Mouse (Mus musculus): ENCODE data around the gene Tha1. TPM values are rescaled to one million over a fixed set of nuclear protein-coding genes. Genes with fewer than 3 reads are reported as not detected.

Gene Tha1
- total RNA-seq (2021) = 1 to 10 TPM; 4.7 to 6.1 TPM
- long read RNA-seq, experiment 1, partial matches to known transcripts = 1 of 2 reads
- long read RNA-seq, experiment 1, other reads (novel, unspliced or antisense) = 0 of 2 reads
- long read RNA-seq, experiment 2, partial matches to known transcripts = 0 of 7 reads
- long read RNA-seq, experiment 2, other reads (novel, unspliced or antisense) = 3 of 7 reads

DNA sequence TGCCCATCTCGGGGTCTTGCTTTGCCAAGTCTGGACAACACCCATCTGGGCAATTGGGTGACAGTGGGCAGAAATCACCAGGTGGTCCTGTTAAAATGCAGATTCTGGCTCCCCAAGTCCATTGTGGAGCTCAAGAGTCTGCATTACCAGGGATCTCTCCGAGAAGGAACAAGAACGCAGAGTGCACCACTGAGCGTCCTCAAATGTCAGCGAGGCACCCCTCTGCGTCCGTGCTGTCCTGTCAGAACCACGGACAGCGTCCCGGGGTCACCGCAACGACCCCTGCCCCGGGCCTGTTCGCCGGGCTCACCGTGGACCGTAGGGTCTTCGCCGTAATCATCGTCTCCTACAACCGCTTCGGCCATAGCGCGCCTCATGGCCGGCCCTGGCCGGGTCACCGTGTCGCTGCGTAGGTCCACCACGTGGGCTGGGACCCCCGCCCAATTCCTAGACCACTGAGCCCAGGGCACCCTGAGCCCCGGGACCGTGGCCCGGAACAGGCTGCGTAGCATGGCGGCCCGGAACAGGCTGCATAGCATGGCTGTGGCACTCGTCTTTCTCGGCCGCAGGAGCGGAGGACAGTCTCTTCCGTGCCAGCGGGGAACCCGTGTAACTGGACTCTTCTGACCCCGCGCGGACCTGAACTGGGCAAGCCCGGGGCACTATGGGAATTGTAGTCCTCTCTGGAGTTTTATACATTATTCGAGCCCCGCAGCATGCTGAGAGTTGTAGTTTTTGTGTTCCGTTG, at the start of gene Tha1:
Gene Tha1, minus strand, starts transcription at position 621 of the 748 bp plus-strand sequence.
- peak; percentile 80 for DNase-seq

DNA sequence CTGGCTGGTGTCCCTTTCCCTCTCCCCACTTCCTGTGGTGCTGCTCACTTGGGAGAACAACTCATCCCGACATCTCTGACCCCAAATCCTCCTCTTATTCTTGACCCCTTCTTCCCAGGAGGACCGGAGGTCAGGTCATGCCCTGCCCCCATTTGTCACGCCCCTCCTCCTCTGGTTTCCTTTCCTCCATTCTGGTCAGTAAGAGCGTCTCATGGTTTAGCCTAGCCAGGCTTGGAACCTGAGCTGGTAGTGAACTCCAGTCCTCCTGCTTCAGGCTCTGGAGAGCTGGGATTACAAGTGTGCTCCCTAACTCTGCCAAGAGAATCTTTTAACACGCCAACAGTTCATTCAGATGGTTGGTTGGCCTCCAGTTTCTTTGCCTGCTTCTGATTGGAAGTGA, 45.9 kb upstream of the Tha1 start:
- no peak for DNase-seq

DNA sequence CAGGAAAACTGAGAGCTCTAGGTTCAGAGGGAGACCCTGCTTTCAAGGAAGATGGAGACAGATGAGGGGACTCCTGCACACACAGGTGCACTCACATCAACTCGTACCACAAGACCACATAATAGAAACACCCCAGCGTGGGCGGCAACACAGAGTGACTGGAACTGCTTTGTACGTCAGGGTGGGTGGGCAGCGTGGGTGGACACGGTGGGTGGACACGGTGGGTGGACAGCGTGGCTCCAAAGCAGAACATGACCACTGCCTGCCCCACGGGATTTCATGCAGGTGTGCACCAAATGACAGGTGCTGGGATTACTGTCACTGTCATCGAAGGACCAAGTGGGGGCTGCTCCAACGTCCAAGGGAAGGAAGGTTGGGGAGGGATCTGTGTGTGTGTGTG, 45.3 kb upstream of the Tha1 start:
- no peak for DNase-seq

DNA sequence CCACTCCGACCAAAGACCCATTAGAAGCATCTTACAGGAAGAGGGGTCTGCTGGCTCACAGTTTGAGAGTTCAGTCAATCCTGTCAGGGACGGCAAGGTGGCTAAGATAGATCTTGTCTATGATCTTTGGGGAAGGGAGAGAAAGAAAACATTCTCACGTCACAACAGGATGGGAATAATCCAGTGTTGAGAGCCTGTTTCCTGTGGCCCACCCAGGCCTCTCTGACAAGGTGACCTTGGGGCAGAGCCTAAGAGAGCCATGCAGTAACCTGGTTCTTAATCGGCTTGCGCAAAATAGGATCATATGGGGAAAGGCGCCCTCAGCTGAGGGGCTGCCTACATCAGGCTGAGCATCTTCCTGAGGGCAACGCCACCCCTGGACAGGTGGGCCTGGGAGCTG, 42.6 kb upstream of the Tha1 start:
- DNase-seq = no peak

DNA sequence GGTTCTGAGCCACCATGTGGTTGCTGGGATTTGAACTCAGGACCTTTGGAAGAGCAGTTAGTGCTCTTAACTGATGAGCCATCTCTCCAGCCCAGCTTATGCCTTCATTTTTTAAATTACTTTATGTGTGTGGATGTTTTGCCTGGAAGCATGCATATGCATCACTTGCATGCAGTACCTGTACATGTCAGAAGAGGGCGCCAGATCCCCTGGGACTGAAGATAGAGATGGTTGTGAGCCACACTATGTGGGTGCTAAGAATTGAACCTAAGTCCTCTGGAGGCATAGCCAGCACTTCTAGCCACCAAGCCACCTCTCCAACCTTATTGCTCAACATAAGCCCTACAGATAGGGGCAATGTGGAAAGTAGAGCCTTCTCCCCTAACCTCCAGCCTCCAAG, 42.1 kb upstream of the Tha1 start:
- DNase-seq = no peak

DNA sequence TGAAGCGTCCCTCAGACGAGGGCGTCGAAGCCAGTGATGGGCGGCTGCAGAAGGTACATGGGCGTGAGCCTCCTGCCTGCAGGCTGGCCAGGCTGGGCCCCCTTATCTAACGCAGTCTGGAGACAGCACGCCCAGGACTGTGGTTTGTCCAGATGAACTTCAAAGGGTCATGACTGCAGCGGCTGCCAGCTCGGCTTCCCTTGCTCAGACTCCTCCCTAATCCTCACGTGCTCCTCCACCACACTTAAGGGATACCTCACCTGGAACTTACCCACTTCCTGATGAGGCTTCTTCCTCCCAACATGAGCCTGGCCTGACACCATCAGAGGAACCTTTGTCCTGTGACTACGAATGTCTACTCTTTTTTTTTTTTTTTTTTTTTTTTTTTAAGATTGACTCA, 41.2 kb upstream of the Tha1 start:
- no peak for DNase-seq

DNA sequence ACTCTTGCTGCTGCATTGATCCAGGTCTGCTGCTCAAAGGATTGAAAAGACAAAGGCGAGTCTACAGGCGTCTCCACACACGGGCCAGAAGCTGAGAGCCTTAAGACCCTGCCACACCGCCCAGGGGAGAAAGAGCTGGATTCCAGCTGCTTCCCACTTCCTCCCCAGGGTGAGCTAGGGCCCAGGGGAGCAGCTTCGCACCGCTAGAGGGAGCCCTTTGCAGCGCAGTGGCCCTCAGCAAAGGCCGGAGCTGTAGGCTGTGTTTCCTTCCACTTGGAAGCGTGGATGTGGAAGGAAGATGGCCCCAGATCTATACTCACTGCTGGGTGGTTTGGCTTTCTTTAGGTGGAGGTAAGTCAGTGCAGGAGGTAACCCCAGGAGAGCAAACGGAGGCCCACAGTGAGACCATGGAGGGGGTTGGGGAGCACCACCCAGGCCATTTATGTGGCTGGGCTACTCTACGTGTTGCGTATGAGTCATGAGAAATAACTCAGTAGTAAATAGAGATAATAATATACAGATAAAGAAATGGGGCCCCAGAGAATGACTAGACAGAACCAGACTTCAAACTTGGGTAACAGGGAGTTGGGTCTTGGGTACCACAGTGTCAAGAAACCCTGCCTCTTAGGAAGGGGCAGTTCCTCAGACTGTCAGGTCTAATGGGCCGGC, 39.5 kb upstream of the Tha1 start:
- DNase-seq = peak; percentile 76

DNA sequence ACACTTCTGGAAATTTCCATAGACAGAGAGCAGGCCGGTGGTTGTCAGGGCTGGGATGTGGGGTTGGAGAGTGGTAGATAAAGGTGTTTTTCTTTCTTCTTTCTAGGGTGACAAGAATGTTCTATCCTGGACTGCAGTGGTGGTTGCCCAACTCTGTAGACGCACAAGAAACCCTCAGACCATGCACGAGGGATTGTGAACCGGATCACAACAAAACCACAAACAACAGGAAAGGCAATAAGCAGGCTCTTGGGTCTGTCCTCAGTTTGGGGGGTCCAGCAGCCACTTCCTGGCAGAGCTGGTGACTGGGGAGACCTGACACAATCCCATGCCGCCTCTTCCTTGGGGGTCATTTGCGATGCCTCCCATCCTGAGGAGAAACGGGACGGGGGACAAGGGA, 36.1 kb upstream of the Tha1 start:
- DNase-seq = no peak

DNA sequence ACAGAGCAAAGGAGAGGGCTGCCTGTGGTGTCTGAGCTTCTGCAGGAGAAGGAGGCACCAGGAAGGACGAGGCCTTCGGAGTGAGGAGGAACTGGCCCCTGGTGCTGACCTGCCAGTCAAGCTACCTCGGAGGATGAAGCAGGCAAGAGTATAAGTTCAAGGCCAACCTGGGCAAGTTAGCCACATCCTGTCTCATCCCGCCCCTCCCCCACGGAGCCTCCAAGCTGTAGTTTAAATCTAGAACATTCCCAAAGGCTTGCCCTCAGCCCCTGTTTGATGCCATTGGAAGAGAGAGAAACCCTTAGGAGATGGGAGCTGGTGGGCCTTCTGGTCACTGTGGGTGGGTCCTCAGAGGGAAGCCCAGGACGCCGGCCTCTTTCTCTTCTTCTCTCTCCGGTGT, 31.2 kb upstream of the Tha1 start:
- DNase-seq = no peak

DNA sequence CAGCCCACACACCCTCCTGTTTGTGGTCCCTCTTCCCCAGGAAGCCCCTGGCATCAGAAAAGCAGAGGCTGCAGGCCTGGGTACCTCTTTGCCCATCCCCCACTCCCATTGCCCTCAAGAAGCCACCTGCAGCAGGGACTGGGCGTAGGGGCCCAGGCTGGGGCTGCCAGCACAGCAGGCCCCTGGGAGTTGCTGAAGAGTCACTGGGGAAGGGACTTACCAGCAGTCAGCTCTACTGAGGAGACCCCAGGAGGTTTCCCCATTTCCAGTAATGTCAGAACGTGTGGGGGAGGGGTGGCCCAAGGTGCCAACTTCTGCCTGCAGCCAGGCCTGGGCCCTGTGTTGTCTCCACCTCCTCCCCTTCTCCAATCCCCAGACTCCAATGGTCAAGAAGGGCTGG, 29.0 kb upstream of the Tha1 start:
- no peak for DNase-seq

DNA sequence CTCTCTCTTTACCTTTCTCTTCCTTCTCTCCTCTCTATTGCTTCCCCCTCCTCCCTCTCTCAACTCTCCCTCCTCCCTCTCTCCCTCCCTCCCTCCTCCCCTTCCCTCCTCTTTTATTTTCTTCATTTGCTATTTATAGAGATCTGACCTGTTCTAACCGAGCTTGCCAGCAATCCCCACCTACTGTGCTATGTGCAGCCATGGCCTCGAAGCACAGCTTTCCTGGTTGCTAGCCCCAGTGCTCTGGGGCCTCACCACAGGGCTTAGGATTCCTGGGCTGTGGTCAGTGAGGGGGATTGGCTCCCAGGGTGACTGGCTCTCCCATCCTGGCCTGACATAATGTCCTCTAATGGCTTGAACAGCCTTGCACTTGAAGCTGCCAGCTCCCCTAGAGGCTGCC, 23.3 kb upstream of the Tha1 start:
- no peak for DNase-seq

DNA sequence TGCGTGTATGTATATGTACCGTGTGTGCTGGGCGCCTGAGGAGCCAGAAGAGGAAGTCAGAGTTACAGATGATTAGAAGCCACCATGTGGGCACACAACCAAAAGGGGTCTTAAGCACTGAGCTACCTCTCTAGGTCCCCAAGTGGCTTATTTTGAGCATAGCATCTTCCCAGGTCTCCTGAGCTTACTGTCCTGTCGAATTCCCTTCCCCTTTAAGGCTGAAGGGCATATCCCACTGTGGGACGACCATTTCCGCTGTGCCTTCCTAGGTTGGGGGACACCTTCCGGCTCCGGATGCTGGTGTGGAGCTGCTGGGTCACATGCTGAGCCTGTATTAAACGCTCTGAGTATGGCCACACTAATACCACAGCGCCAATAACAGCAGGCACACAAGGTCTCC, 21.4 kb upstream of the Tha1 start:
- no peak for DNase-seq

DNA sequence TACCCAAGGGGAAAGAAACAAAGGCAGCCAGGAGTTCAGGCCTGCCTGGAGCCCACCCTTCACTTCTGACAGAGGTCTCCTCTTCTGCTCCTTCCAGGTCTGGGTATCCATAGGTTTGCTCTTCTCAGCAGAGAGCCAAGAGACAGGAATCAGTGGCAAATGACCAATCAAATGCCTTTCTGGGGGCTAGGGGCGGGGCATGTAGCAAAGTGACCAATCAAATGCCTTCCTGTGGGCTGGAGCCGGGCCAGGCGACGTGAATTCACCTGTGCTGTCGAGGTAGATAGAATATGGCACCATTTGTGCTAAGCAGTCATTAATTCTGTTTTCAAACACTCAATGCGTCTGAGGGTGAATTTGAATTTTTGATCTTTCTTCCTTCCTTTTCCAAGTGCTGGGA, 18.9 kb upstream of the Tha1 start:
- DNase-seq = no peak

DNA sequence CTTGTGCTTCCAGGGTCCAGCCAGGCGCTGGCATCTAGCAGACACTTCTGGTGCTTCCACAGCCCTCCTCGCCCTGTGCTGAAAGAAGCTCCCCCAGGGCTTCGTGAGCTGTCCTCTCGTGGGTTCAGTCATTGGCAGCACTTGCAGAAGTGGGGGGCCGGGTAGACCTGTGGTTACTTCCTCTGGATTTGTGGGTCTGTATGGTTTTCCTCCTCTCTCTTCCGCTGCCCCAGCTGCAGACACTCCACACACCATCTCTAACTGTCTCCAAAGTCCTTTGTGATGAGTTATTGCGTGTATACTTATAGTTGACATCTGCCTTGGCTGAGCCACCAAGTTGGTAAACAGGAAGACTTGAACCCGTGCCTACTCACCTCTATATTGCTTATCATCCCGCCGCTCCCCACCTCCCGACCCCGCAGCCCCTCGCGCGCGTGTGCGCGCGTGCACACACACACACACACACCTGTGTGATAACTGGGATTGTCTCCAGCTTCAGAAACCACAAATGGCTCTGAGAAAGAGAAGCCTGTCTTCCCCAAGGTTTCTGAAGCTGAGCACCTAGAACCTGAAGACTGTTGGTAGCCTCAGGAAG, 18.4 kb upstream of the Tha1 start:
- DNase-seq = no peak

DNA sequence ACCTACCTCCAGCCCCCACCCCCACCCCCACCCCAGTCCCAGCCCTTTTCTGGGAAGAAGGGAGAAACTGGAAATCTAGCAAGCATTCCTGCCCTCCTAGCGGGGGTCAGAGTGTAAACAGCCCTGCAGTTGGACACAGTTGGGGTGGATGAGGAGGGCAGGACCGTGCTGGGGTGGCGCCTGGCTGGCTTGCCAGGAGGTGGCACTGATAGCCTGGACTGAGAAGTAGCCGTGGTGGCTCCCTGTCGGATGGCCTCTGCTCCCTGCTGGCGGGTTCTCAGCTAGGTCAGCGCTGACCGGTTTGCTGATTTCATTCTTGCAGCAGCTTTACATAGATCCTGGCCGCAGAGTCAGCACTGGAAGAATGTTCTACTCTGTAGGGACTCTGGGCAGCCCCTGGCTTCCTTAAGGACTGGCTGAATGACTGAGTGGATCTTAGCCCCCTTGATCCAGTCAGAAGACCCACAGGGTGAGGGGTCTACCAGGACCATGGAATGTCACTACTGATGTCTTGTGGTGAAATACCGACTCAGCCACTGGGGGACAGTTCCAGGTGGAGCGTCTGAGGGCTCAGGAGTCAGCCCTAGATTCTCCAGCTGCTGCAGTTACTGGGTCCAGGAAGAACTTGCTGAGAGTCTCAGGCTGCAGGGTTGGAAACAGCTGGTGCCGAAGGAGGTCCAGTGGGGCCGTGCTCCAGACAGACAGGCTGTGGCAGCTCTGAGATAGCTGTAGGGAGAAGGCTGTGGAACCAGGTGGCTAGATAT, 17.4 kb upstream of the Tha1 start:
- peak; percentile 65 for DNase-seq

DNA sequence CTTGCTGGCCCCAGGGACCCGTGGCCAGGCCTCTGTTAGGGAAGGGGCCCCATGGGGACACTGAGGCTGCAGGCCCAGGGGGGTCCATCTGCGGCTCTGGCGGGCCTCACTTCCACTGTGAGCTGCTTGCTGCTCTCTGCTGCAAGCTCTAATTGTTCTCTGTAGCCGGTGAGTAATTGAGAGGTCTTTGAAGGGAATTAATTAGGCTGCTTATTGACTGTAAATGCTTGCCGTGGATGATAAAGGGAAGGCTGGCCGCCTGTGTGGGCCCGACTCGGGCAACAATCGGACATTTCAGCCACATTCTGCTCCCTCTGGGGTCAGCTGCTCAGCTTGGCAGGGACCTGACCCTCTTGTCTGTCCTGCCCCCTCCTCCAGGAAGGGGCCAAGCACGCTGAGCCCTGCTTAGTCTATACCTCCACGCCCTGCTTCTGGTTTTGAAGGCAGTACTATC, 16.6 kb upstream of the Tha1 start:
- DNase-seq = no peak

DNA sequence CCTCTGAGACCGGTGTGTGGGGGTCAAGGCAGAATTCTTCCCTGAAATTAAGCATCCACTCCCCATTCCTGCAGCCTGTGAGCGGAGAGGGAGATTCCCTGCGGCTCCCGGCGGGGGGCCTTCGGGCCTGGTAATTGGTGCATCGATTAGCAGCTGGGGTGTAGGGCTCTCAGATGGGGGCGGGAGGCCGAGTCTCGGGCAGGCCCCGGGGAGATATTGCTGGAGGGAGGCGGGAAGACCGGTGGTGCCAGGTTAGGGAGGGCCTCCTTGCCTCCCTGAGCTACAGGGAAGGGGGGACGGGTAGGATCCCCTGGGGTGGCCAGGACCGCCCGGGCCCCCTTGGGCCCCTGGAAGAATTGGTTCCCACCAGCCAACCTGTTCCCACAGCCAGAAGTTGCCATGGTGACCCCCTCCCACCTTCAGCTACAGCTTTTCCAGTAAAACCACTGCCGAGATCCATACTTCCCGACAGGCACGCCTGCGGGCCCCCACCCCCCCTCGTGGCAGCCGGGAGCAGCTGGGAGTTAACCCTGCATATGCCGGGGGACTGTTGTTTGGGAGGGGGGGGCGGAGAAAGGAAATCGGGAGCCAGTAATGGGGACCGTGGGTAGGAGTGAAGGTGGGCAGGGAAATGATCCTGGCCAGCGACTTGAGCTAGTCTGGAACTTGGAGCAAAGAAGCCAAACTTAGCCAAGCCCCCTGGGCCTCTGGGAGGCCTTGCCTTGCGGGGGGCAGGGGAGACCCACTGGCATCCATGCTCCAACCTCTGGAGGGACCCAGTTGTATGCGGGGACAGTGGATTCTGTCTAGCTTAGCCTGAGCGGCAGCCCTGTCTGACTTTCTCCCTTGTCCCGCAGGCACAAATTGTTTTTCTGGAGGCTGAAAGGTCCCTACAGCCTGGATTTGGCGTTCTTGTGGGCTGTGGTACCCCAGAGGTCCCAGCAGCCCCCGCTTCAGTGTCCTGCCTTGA, 15.9 kb upstream of the Tha1 start:
- DNase-seq = no peak

DNA sequence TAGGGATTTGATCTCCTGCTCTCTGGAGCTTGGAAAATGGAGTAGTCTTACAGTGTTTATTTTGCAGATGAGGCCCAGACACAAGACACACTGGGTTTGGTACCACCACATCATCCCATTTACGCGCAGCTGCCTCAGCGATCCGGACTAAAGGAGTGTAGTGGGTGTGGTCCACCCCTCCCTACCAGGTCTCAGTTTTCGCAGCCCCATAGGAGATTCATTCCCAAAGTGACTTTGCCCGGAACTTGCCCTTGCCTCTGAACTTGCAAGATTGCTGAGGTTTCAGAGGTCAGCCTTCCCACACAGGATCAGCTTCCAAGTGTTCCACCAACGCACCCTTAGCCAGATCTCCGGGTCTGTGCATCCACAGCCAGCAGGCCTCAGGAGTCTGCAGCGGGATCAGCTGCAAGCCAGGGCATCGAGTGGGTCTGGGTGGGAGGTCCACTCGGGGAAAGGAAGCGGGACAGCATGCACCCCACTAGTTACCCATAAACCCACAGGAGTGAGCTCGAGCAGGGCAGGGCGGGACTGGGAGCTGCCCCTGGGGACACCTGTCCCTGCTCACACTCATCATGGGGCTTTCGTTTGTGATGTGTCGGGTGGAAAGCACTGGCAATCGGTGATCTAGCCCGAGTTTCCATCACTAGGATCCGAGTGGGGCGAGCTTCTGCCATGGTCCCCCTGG, 15.0 kb upstream of the Tha1 start:
- DNase-seq = no peak

DNA sequence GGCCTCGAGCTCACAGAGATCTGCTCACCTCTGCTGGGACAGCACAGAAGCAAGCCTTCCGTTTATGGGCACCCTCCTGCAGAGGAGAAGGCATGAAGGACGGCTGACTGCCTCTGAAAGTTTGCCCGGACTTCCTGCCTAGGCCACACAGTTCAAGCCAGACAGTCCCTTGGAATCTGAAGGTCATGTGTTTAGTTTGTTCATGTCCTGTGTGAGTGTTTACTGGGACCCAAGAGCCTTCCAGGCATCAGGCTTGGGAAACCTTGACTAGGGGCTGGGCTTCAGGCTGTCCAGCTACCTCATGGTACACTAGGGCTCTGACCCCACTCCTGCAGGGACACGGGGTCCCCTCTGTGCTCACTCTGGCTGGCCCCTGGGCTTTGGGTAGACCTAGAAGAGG, 12.7 kb upstream of the Tha1 start:
- DNase-seq = no peak

DNA sequence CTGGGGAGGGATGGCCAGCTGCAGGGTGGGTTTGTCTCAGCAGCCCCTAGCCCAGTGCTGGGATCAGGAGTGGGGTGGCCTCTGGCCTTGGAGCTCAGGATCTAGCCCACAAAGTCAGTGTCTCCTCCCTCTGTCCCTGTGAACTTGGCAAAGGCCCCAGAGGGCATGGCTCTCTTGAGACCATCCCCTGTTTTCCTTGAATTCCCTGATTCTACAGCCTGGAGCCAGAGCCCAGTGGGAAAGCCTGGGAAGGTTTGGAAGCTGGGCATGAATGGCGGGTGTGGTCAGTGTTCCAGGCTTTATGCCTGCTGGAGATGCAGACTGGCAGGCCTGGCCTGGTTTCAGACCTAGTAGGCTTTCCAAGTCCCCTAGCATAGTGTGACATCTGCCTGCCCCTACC, 8.9 kb upstream of the Tha1 start:
- no peak for DNase-seq

DNA sequence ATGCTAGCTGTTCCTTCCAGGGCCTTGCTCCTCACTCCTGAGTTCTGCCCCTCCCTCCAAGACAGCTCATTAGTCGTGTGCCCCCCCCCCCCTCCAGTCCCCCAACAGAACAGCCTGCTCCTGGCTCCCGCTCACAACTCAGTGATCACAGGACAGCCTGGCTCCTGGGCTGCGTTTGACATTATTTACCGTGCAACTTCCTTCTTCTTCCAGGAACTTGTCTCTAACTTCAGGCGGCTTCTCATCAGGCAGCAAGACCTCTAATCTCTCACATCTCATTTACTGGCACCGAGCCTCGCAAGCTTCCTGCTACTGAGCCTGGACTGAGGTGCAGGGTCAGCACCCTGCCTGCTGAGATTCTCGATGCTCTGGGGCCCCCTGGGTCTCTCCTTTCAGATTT, 8.5 kb upstream of the Tha1 start:
- DNase-seq = no peak

Data from gastrocnemius, postnatal 25 days (tissue).